ENCODE assay signal across 30 mouse cellular contexts in genomic region chr11:36698268-36698667, GRCm38 (mm10).
DNase-seq lines count a peak whose midpoint lies in the region; ATAC-seq and TF ChIP-seq lines count a peak whose summit lies in the region.
"Had no signal": no experiment of that assay in that cellular context is flagged by ENCODE, and none has a peak within 500 bp of the region (broad histone marks: within the 10 kb centered on the region; RNA-seq: fewer than 3 reads in every experiment).

No protein-coding gene starts in this region.

- H3K36me3 ChIP-seq in forebrain, embryonic 10.5 days (replicated peaks) = no peaks in the 10 kb centered on the region
- no peaks in the 10 kb centered on the region for H3K36me3 ChIP-seq in forebrain, embryonic 15.5 days
- no peaks in the 10 kb centered on the region for H3K36me3 ChIP-seq in hindbrain, embryonic 10.5 days
- H3K36me3 ChIP-seq in hindbrain, embryonic 16.5 days (ENCODE audit: control insufficient read depth, insufficient read depth, low read length) = no peaks in the 10 kb centered on the region
- no peaks in the 10 kb centered on the region for H3K36me3 ChIP-seq in hindbrain, embryonic 11.5 days (ENCODE audit: control insufficient read depth, insufficient read depth, low read length)
- no peaks in the 10 kb centered on the region for H3K36me3 ChIP-seq in hindbrain, postnatal 0 days (ENCODE audit: insufficient read depth, low read length)
- H3K36me3 ChIP-seq: embryonic facial prominence, embryonic 13.5 days; heart, embryonic 12.5 days; intestine, embryonic 15.5 days; limb, embryonic 12.5 days; liver, embryonic 15.5 days had no signal

- DNase-seq in forebrain, embryonic 10.5 days (ENCODE audit: extremely low spot score, low spot score) = no peak
- DNase-seq in hindbrain, embryonic 10.5 days (ENCODE audit: low spot score) = no peak
- DNase-seq in hindbrain, embryonic 11.5 days (ENCODE audit: low spot score) = peak; percentile 24
- DNase-seq in hindbrain, postnatal 0 days (ENCODE audit: low spot score) = no peak
- DNase-seq in adrenal gland, adult 2 months = no peak
- no peak for DNase-seq in natural killer cell, adult 2 months (ENCODE audit: low spot score in 2 of 2)
- DNase-seq: adrenal gland, adult 8-10 months; cerebellum, adult 8-10 months; embryo, embryonic 11 days; gastrocnemius, postnatal 14 days; heart, adult 18-20 months; kidney, adult 2 months; kidney, postnatal 36 days; lung, embryonic 14.5 days; lung, postnatal 14 days; right cerebral cortex, postnatal 4 days; thymus, adult 18-20 months; thymus, postnatal 25 days had no signal

- no peak overlapping the region for H3K4me2 ChIP-seq in forebrain, embryonic 15.5 days (replicated peaks)
- H3K4me2 ChIP-seq in hindbrain, embryonic 16.5 days (ENCODE audit: low read length) = no peak overlapping the region
- H3K4me2 ChIP-seq in hindbrain, embryonic 11.5 days (replicated peaks; ENCODE audit: low read depth, low read length) = no peak overlapping the region
- no peak overlapping the region for H3K4me2 ChIP-seq in hindbrain, postnatal 0 days (ENCODE audit: low read depth, low read length)
- H3K4me2 ChIP-seq: embryonic facial prominence, embryonic 13.5 days; heart, embryonic 12.5 days; intestine, embryonic 15.5 days; limb, embryonic 12.5 days; liver, embryonic 15.5 days; lung, embryonic 14.5 days had no signal

- ATAC-seq in forebrain, embryonic 15.5 days (replicated peaks) = no peak
- no peak for ATAC-seq in hindbrain, embryonic 16.5 days
- ATAC-seq in hindbrain, embryonic 11.5 days (ENCODE audit: low FRiP score) = no peak
- no peak for ATAC-seq in hindbrain, postnatal 0 days
- ATAC-seq: activated CD4-positive, CD25-positive, alpha-beta regulatory T cell, adult 4 months; intestine, embryonic 15.5 days had no signal

- H3K4me1 ChIP-seq in forebrain, embryonic 10.5 days = peaks cover 69% of the 10 kb centered on the region
- H3K4me1 ChIP-seq in forebrain, embryonic 15.5 days = peaks cover 56% of the 10 kb centered on the region
- H3K4me1 ChIP-seq in hindbrain, embryonic 10.5 days (replicated peaks) = peaks cover 50% of the 10 kb centered on the region
- H3K4me1 ChIP-seq in hindbrain, embryonic 16.5 days (ENCODE audit: control insufficient read depth, insufficient read depth, low read depth, low read length) = peaks cover 11% of the 10 kb centered on the region
- peaks cover 5% of the 10 kb centered on the region; the same call in 1 of the 2 replicates for H3K4me1 ChIP-seq in hindbrain, embryonic 11.5 days (replicated peaks; ENCODE audit: control insufficient read depth, insufficient read depth, low read length)
- 0 out of 2 replicates have a peak, but pooled peaks cover 6% of the 10 kb centered on the region for H3K4me1 ChIP-seq in hindbrain, postnatal 0 days (ENCODE audit: insufficient read depth, low read length)
- H3K4me1 ChIP-seq: embryonic facial prominence, embryonic 13.5 days; heart, embryonic 12.5 days; intestine, embryonic 15.5 days; liver, embryonic 15.5 days had no signal

- WGBS in forebrain, embryonic 10.5 days = 78% methylated on average over 7 of the region's 7 CpGs
- WGBS in forebrain, embryonic 15.5 days = 55% methylated on average over 7 of the region's 7 CpGs
- 77% methylated on average over 7 of the region's 7 CpGs for WGBS in hindbrain, embryonic 10.5 days
- WGBS in hindbrain, embryonic 16.5 days = 46% methylated on average over 7 of the region's 7 CpGs
- WGBS in hindbrain, embryonic 11.5 days = 56% methylated on average over 7 of the region's 7 CpGs
- 55% methylated on average over 7 of the region's 7 CpGs for WGBS in hindbrain, postnatal 0 days

- no peak overlapping the region for H3K4me3 ChIP-seq in forebrain, embryonic 10.5 days
- H3K4me3 ChIP-seq in forebrain, embryonic 15.5 days = no peak overlapping the region
- H3K4me3 ChIP-seq in hindbrain, embryonic 10.5 days = no peak overlapping the region
- no peak overlapping the region for H3K4me3 ChIP-seq in hindbrain, embryonic 16.5 days (ENCODE audit: low read length)
- no peak overlapping the region for H3K4me3 ChIP-seq in hindbrain, embryonic 11.5 days (ENCODE audit: low read depth, low read length)
- H3K4me3 ChIP-seq in hindbrain, postnatal 0 days (ENCODE audit: low read length) = no peak overlapping the region
- H3K4me3 ChIP-seq: embryonic facial prominence, embryonic 13.5 days; heart, embryonic 12.5 days; intestine, embryonic 15.5 days; layer of hippocampus, adult 2 months; left cerebral cortex, adult 2 months; limb, embryonic 12.5 days; liver, embryonic 15.5 days had no signal

- peak overlapping the region; percentile 79 for H3K27ac ChIP-seq in forebrain, embryonic 10.5 days
- H3K27ac ChIP-seq in forebrain, embryonic 15.5 days (replicated peaks) = no peak overlapping the region
- peak overlapping the region; percentile 89 for H3K27ac ChIP-seq in hindbrain, embryonic 10.5 days
- H3K27ac ChIP-seq in hindbrain, embryonic 16.5 days (ENCODE audit: low read depth, low read length) = no peak overlapping the region; the same call in 1 of the 2 replicates
- H3K27ac ChIP-seq in hindbrain, embryonic 11.5 days (ENCODE audit: low read depth, low read length) = peak overlapping the region; percentile 88
- H3K27ac ChIP-seq in hindbrain, postnatal 0 days = 0 out of 2 replicates have a peak overlapping the region, but pooled peaks have one; percentile 62
- H3K27ac ChIP-seq: embryonic facial prominence, embryonic 13.5 days; intestine, embryonic 15.5 days; layer of hippocampus, adult 2 months; left cerebral cortex, adult 2 months; limb, embryonic 12.5 days; liver, embryonic 15.5 days; stomach, postnatal 0 days had no signal

- H3K9ac ChIP-seq in forebrain, embryonic 15.5 days (replicated peaks) = no peak overlapping the region
- H3K9ac ChIP-seq in hindbrain, embryonic 16.5 days (ENCODE audit: low read depth, low read length) = no peak overlapping the region
- no peak overlapping the region for H3K9ac ChIP-seq in hindbrain, embryonic 11.5 days (ENCODE audit: low read depth, low read length)
- H3K9ac ChIP-seq in hindbrain, postnatal 0 days (replicated peaks; ENCODE audit: low read length) = no peak overlapping the region
- H3K9ac ChIP-seq: embryonic facial prominence, embryonic 13.5 days; heart, embryonic 12.5 days; intestine, embryonic 15.5 days; limb, embryonic 12.5 days; liver, embryonic 15.5 days; lung, embryonic 14.5 days had no signal

- H3K27me3 ChIP-seq in forebrain, embryonic 10.5 days (ENCODE audit: poor library complexity, severe bottlenecking) = peaks cover 9% of the 10 kb centered on the region
- H3K27me3 ChIP-seq in forebrain, embryonic 15.5 days = no peaks in the 10 kb centered on the region
- H3K27me3 ChIP-seq in hindbrain, embryonic 10.5 days (ENCODE audit: insufficient read depth, poor library complexity, severe bottlenecking) = no peaks in the 10 kb centered on the region
- H3K27me3 ChIP-seq in hindbrain, embryonic 16.5 days (replicated peaks; ENCODE audit: control insufficient read depth, insufficient read depth, low read length) = no peaks in the 10 kb centered on the region
- H3K27me3 ChIP-seq in hindbrain, embryonic 11.5 days (ENCODE audit: control insufficient read depth, insufficient read depth, low read length) = no peaks in the 10 kb centered on the region
- no peaks in the 10 kb centered on the region for H3K27me3 ChIP-seq in hindbrain, postnatal 0 days (ENCODE audit: insufficient read depth, low read length)
- H3K27me3 ChIP-seq: CH12.LX; embryonic facial prominence, embryonic 13.5 days; heart, embryonic 12.5 days; intestine, embryonic 15.5 days; limb, embryonic 12.5 days; liver, embryonic 15.5 days had no signal

- TF ChIP-seq CTCF in hindbrain, postnatal 0 days (IDR thresholded peaks at IDR 0.05; ENCODE audit: low read depth) = no peak

- H3K9me3 ChIP-seq in forebrain, embryonic 10.5 days = no peaks in the 10 kb centered on the region
- H3K9me3 ChIP-seq in forebrain, embryonic 15.5 days = no peaks in the 10 kb centered on the region
- H3K9me3 ChIP-seq in hindbrain, embryonic 10.5 days = no peaks in the 10 kb centered on the region
- no peaks in the 10 kb centered on the region for H3K9me3 ChIP-seq in hindbrain, embryonic 16.5 days (ENCODE audit: control insufficient read depth, low read length)
- no peaks in the 10 kb centered on the region for H3K9me3 ChIP-seq in hindbrain, embryonic 11.5 days (ENCODE audit: control insufficient read depth, low read length)
- no peaks in the 10 kb centered on the region for H3K9me3 ChIP-seq in hindbrain, postnatal 0 days (ENCODE audit: low read length)
- H3K9me3 ChIP-seq: embryonic facial prominence, embryonic 13.5 days; heart, embryonic 12.5 days; intestine, embryonic 15.5 days; limb, embryonic 12.5 days; liver, embryonic 15.5 days had no signal

Comparison
In these comparisons a context has a peak if more than half of its experiments do, and no peak if none do; other contexts are left out.
1. H3K27ac ChIP-seq: peak in forebrain, embryonic 10.5 days (single experiment), hindbrain, embryonic 10.5 days (single experiment), hindbrain, embryonic 11.5 days (single experiment) and hindbrain, postnatal 0 days (single experiment); none in forebrain, embryonic 15.5 days (single experiment) and hindbrain, embryonic 16.5 days (single experiment).